Mouse (Mus musculus) brain, embryonic 14.5 days (tissue): Measurements from ENCODE around the gene Lgi4.

Experiments used
- CTCF ChIP-seq: fragments of 200-500 bp; IDR thresholded peaks from 2 replicates; pipeline ENCODE4 v1.5.1; 2012; ENCODE audit warnings: inconsistent platforms, mild to moderate bottlenecking, moderate library complexity, borderline replicate concordance; ENCODE audit not compliant: insufficient read depth, insufficient read length; ENCODE audit errors: extremely low read depth
- POLR2A ChIP-seq: fragments of 200-500 bp; IDR thresholded peaks from 2 replicates; pipeline ENCODE4 v1.6.1; 2012; ENCODE audit warnings: mild to moderate bottlenecking, inconsistent platforms, borderline replicate concordance; ENCODE audit not compliant: poor library complexity, insufficient read depth, insufficient read length, severe bottlenecking; ENCODE audit errors: extremely low read depth

- TF ChIP-seq POLR2A = no peak
- no peak for TF ChIP-seq CTCF
Measured at GRCm38 (mm10) chr7:31073546-31073945, 14.4 kb downstream of the Lgi4 start.
